Mouse (Mus musculus): Measurements from ENCODE around the gene Twist1.

- TF ChIP-seq POLR2A (IDR thresholded peaks at IDR 0.05; ENCODE audit: borderline replicate concordance, insufficient read depth, low read length) (no peak), CTCF (IDR thresholded peaks at IDR 0.05; ENCODE audit: borderline replicate concordance, insufficient read depth, low read depth, low read length) (no peak)
Observed at GRCm38 (mm10) chr12:33981433-33981832, 24.0 kb downstream of the Twist1 start.

Data from cerebellum, adult 2 months (tissue).